Mouse (Mus musculus): Measurements from ENCODE around the gene Gpr183. TPM values are rescaled to one million over a fixed set of nuclear protein-coding genes. Genes with fewer than 3 reads are reported as not detected.

Gene Gpr183
- polyA plus RNA-seq, 1 experiment from 2014 or later: 1.5 TPM

- no peak for TF ChIP-seq CTCF (IDR thresholded peaks at IDR 0.05; ENCODE audit: low read depth)
- Histone ChIP-seq H3K9me3 (ENCODE audit: control insufficient read depth) (no peaks in the 10 kb centered on the region), H3K36me3 (ENCODE audit: control insufficient read depth, insufficient read depth) (peaks cover 36% of the 10 kb centered on the region; the same call in 1 of the 2 replicates), H3K4me1 (replicated peaks; ENCODE audit: control insufficient read depth, insufficient read depth, low read length) (0 out of 2 replicates have a peak, but pooled peaks cover 5% of the 10 kb centered on the region), H3K4me2 (replicated peaks; ENCODE audit: low read depth) (no peak overlapping the region), H3K27me3 (replicated peaks; ENCODE audit: control insufficient read depth, insufficient read depth, low read length) (no peaks in the 10 kb centered on the region), H3K4me3 (ENCODE audit: low read depth, low read length) (no peak overlapping the region), H3K9ac (ENCODE audit: low read depth, low read length) (no peak overlapping the region), H3K27ac (ENCODE audit: low read depth, low read length) (no peak overlapping the region)
- no peak for ATAC-seq
- 75% methylated on average over 8 of the region's 8 CpGs for WGBS
Measured at GRCm38 (mm10) chr14:121996786-121997185, 31.8 kb upstream of the Gpr183 start.

- no peaks in the 10 kb centered on the region for H3K27me3 ChIP-seq (replicated peaks; ENCODE audit: control insufficient read depth, insufficient read depth, low read length)
- no peak for ATAC-seq
Measured at GRCm38 (mm10) chr14:121995557-121995870, 30.5 kb upstream of the Gpr183 start.

GRCm38 (mm10) chr14:121994846-121995556 lies 30.0 kb upstream of the Gpr183 start:
- Histone ChIP-seq H3K9ac (ENCODE audit: low read depth, low read length) (no peak overlapping the region), H3K4me1 (replicated peaks; ENCODE audit: control insufficient read depth, insufficient read depth, low read length) (0 out of 2 replicates have a peak, but pooled peaks cover 5% of the 10 kb centered on the region), H3K9me3 (ENCODE audit: control insufficient read depth) (no peaks in the 10 kb centered on the region), H3K36me3 (ENCODE audit: control insufficient read depth, insufficient read depth) (peaks cover 39% of the 10 kb centered on the region; the same call in 1 of the 2 replicates), H3K4me3 (ENCODE audit: low read depth, low read length) (no peak overlapping the region), H3K27ac (ENCODE audit: low read depth, low read length) (no peak overlapping the region), H3K27me3 (replicated peaks; ENCODE audit: control insufficient read depth, insufficient read depth, low read length) (no peaks in the 10 kb centered on the region), H3K4me2 (replicated peaks; ENCODE audit: low read depth) (no peak overlapping the region)
- WGBS: 91% methylated on average over 7 of the region's 7 CpGs
- ATAC-seq: no peak
- TF ChIP-seq CTCF (IDR thresholded peaks at IDR 0.05; ENCODE audit: low read depth): no peak

More at GRCm38 (mm10) chr14:121995557-121995870, 30.5 kb upstream of the Gpr183 start:
- Histone ChIP-seq H3K9ac (ENCODE audit: low read depth, low read length) (no peak overlapping the region), H3K36me3 (ENCODE audit: control insufficient read depth, insufficient read depth) (peaks cover 39% of the 10 kb centered on the region; the same call in 1 of the 2 replicates), H3K27ac (ENCODE audit: low read depth, low read length) (no peak overlapping the region), H3K9me3 (ENCODE audit: control insufficient read depth) (no peaks in the 10 kb centered on the region), H3K4me2 (replicated peaks; ENCODE audit: low read depth) (no peak overlapping the region), H3K4me1 (replicated peaks; ENCODE audit: control insufficient read depth, insufficient read depth, low read length) (0 out of 2 replicates have a peak, but pooled peaks cover 5% of the 10 kb centered on the region), H3K4me3 (ENCODE audit: low read depth, low read length) (no peak overlapping the region)
- TF ChIP-seq CTCF (IDR thresholded peaks at IDR 0.05; ENCODE audit: low read depth): no peak
- 82% methylated on average over 1 of the region's 1 CpGs for WGBS

- no peak for ATAC-seq
- no peak overlapping the region for H3K27ac ChIP-seq (ENCODE audit: low read depth, low read length)
- H3K4me3 ChIP-seq (ENCODE audit: low read depth, low read length): no peak overlapping the region
- no peaks in the 10 kb centered on the region for H3K9me3 ChIP-seq (ENCODE audit: control insufficient read depth)
- 94% methylated on average over 17 of the region's 17 CpGs for WGBS
- H3K4me2 ChIP-seq (replicated peaks; ENCODE audit: low read depth): no peak overlapping the region
- no peak overlapping the region for H3K9ac ChIP-seq (ENCODE audit: low read depth, low read length)
- H3K27me3 ChIP-seq (replicated peaks; ENCODE audit: control insufficient read depth, insufficient read depth, low read length): no peaks in the 10 kb centered on the region
- H3K36me3 ChIP-seq (ENCODE audit: control insufficient read depth, insufficient read depth): peaks cover 39% of the 10 kb centered on the region; the same call in 1 of the 2 replicates
- no peak for TF ChIP-seq CTCF (IDR thresholded peaks at IDR 0.05; ENCODE audit: low read depth)
- H3K4me1 ChIP-seq (replicated peaks; ENCODE audit: control insufficient read depth, insufficient read depth, low read length): 0 out of 2 replicates have a peak, but pooled peaks cover 5% of the 10 kb centered on the region
Measured at GRCm38 (mm10) chr14:121994171-121994700, 29.2 kb upstream of the Gpr183 start.

- Histone ChIP-seq H3K9me3 (ENCODE audit: control insufficient read depth) (no peaks in the 10 kb centered on the region), H3K9ac (ENCODE audit: low read depth, low read length) (no peak overlapping the region), H3K4me2 (replicated peaks; ENCODE audit: low read depth) (no peak overlapping the region), H3K27ac (ENCODE audit: low read depth, low read length) (no peak overlapping the region), H3K27me3 (replicated peaks; ENCODE audit: control insufficient read depth, insufficient read depth, low read length) (no peaks in the 10 kb centered on the region), H3K4me1 (replicated peaks; ENCODE audit: control insufficient read depth, insufficient read depth, low read length) (0 out of 2 replicates have a peak, but pooled peaks cover 5% of the 10 kb centered on the region), H3K36me3 (ENCODE audit: control insufficient read depth, insufficient read depth) (peaks cover 39% of the 10 kb centered on the region; the same call in 1 of the 2 replicates), H3K4me3 (ENCODE audit: low read depth, low read length) (no peak overlapping the region)
- no peak for ATAC-seq
- 59% methylated on average over 4 of the region's 4 CpGs for WGBS
- no peak for TF ChIP-seq CTCF (IDR thresholded peaks at IDR 0.05; ENCODE audit: low read depth)
Measured at GRCm38 (mm10) chr14:121993616-121994015, 28.6 kb upstream of the Gpr183 start.

- TF ChIP-seq CTCF (IDR thresholded peaks at IDR 0.05; ENCODE audit: low read depth): no peak
- Histone ChIP-seq H3K36me3 (ENCODE audit: control insufficient read depth, insufficient read depth) (peaks cover 39% of the 10 kb centered on the region; the same call in 1 of the 2 replicates), H3K4me2 (replicated peaks; ENCODE audit: low read depth) (no peak overlapping the region), H3K4me1 (replicated peaks; ENCODE audit: control insufficient read depth, insufficient read depth, low read length) (0 out of 2 replicates have a peak, but pooled peaks cover 5% of the 10 kb centered on the region), H3K27ac (ENCODE audit: low read depth, low read length) (no peak overlapping the region), H3K9ac (ENCODE audit: low read depth, low read length) (no peak overlapping the region), H3K4me3 (ENCODE audit: low read depth, low read length) (no peak overlapping the region), H3K9me3 (ENCODE audit: control insufficient read depth) (no peaks in the 10 kb centered on the region), H3K27me3 (replicated peaks; ENCODE audit: control insufficient read depth, insufficient read depth, low read length) (no peaks in the 10 kb centered on the region)
- ATAC-seq: no peak
- WGBS: 79% methylated on average over 13 of the region's 13 CpGs
Measured at GRCm38 (mm10) chr14:121992395-121993280, 27.6 kb upstream of the Gpr183 start.

All from intestine, postnatal 0 days (tissue).